Mouse (Mus musculus) megakaryocyte, embryonic 14.5 days (primary cell): ENCODE data around the gene Rnd1.

Source experiments
- FLI1 ChIP-seq: IDR thresholded peaks from 2 replicates; pipeline ENCODE4 v1.6.1; 2012; ENCODE audit warnings: low read length, inconsistent platforms, mixed read lengths
- GATA1 ChIP-seq: IDR thresholded peaks from 3 replicates; pipeline ENCODE4 v1.6.1; 2012; ENCODE audit warnings: mixed read lengths, low read length, inconsistent platforms, borderline replicate concordance

- TF ChIP-seq GATA1 (no peak), FLI1 (no peak)
Measured at GRCm38 (mm10) chr15:98717301-98717700, 40.0 kb upstream of the Rnd1 start.
